Mouse (Mus musculus): Measurements from ENCODE around the gene Manbal. TPM values are rescaled to one million over a fixed set of nuclear protein-coding genes. Genes with fewer than 3 reads are reported as not detected.

Gene Manbal
- 36.2 and 37.2 TPM in 2 replicates for polyA plus RNA-seq (2014; fragmentation: Nextera tagmentation; extraction: Ambion mirVana)

DNA sequence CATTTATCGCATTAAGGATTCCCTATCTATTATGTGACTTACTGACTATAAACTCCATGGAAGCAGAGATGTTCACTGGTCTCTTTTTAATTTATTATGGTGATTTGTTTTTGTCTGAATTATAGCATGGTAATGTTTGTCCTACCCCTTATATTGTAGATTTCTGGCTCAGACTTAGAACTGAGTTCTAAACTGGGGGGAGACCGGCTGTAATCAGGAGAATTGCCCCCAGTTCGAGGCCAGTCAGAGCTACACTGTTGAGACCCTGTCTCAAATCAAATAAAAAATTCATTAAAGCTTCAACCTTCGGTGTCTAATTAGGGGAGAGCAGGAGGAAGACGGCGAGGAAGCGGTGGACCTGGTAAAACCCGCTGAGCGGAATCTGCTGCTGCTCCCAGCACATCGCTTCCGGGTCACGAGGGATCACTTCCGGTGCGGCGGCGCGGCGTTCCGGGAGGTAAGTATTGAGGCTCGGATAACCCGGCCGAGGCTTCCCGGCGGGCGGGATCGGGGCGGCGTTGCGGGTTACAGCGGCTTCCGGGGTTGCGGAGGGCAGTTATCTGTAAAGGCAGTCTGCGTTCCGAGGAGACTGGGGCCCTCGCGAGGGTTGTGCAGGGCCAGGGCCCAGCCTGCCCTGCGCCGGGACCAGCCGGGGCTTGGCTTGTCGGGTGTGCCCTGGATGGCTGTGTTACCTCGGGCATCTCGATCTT lies at the start of gene Manbal:
TSS of gene Manbal (plus strand) at position 411 of the 710 bp plus-strand sequence.
- no peaks in the 10 kb centered on the region for H3K36me3 ChIP-seq (ENCODE audit: control insufficient read depth, insufficient read depth, low read length)
- H3K4me2 ChIP-seq (replicated peaks; ENCODE audit: low read depth, low read length): peak within 1 kb of the TSS; percentile 87
- H3K9ac ChIP-seq (ENCODE audit: low read depth, low read length): peak within 1 kb of the TSS; percentile 92
- H3K9me3 ChIP-seq (ENCODE audit: control insufficient read depth, low read length): no peaks in the 10 kb centered on the region
- WGBS: 4% methylated on average over 42 of the region's 42 CpGs
- peak within 1 kb of the TSS; percentile 87 for H3K27ac ChIP-seq (ENCODE audit: low read depth, low read length)
- no peaks in the 10 kb centered on the region for H3K27me3 ChIP-seq (ENCODE audit: control insufficient read depth, insufficient read depth, low read length)
- DNase-seq (ENCODE audit: low spot score) (peak; percentile 94), ATAC-seq (ENCODE audit: low FRiP score) (peak; percentile 87)
- peaks cover 6% of the 10 kb centered on the region for H3K4me1 ChIP-seq (replicated peaks; ENCODE audit: control insufficient read depth, insufficient read depth, low read length)
- peak within 1 kb of the TSS; percentile 79 for H3K4me3 ChIP-seq (ENCODE audit: low read depth, low read length)

DNA sequence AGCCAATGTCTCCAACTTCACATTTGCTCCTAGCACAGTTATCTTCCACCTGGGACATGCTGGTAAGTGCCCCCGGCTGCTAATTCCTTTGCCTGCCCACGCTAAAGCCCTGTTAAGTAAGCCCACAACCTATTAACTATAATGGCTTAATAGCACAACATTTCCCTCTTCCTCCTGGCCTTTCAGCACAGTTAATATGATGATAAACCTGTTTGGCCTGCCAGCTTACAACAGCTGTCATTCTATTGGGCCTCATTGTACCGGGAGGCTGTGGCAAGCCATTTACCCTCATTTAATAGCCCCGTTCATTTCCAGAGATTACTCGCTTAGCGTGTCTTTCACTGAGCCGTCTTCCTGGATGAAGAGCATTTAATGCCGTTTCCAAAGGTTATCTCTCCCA lies 47.3 kb upstream of the Manbal start:
- DNase-seq (ENCODE audit: low spot score): no peak
- H3K9ac ChIP-seq (ENCODE audit: low read depth, low read length): no peak overlapping the region
- H3K27me3 ChIP-seq (ENCODE audit: control insufficient read depth, insufficient read depth, low read length): no peaks in the 10 kb centered on the region
- ATAC-seq (ENCODE audit: low FRiP score): no peak
- H3K4me1 ChIP-seq (replicated peaks; ENCODE audit: control insufficient read depth, insufficient read depth, low read length): no peaks in the 10 kb centered on the region
- H3K27ac ChIP-seq (ENCODE audit: low read depth, low read length): no peak overlapping the region
- peaks cover 39% of the 10 kb centered on the region for H3K36me3 ChIP-seq (ENCODE audit: control insufficient read depth, insufficient read depth, low read length)
- no peak overlapping the region for H3K4me2 ChIP-seq (replicated peaks; ENCODE audit: low read depth, low read length)
- H3K4me3 ChIP-seq (ENCODE audit: low read depth, low read length): no peak overlapping the region
- H3K9me3 ChIP-seq (ENCODE audit: control insufficient read depth, low read length): no peaks in the 10 kb centered on the region
- 85% methylated on average over 8 of the region's 8 CpGs for WGBS

- H3K4me3 ChIP-seq (ENCODE audit: low read depth, low read length): no peak overlapping the region
- no peaks in the 10 kb centered on the region for H3K9me3 ChIP-seq (ENCODE audit: control insufficient read depth, low read length)
- DNase-seq (ENCODE audit: low spot score) (no peak), ATAC-seq (ENCODE audit: low FRiP score) (no peak)
- no peaks in the 10 kb centered on the region for H3K27me3 ChIP-seq (ENCODE audit: control insufficient read depth, insufficient read depth, low read length)
- H3K27ac ChIP-seq (ENCODE audit: low read depth, low read length): no peak overlapping the region
- H3K36me3 ChIP-seq (ENCODE audit: control insufficient read depth, insufficient read depth, low read length): peaks cover 38% of the 10 kb centered on the region
- H3K4me2 ChIP-seq (replicated peaks; ENCODE audit: low read depth, low read length): no peak overlapping the region
- 49% methylated on average over 5 of the region's 5 CpGs for WGBS
- no peak overlapping the region for H3K9ac ChIP-seq (ENCODE audit: low read depth, low read length)
- no peaks in the 10 kb centered on the region for H3K4me1 ChIP-seq (replicated peaks; ENCODE audit: control insufficient read depth, insufficient read depth, low read length)
Observed at GRCm38 (mm10) chr2:157320886-157321285, 46.5 kb upstream of the Manbal start.

GRCm38 (mm10) chr2:157322029-157322766 lies 45.2 kb upstream of the Manbal start:
- 93% methylated on average over 5 of the region's 5 CpGs for WGBS
- ATAC-seq (ENCODE audit: low FRiP score): no peak
- no peak for DNase-seq (ENCODE audit: low spot score)
- Histone ChIP-seq H3K27ac (ENCODE audit: low read depth, low read length) (no peak overlapping the region), H3K9me3 (ENCODE audit: control insufficient read depth, low read length) (no peaks in the 10 kb centered on the region), H3K4me2 (replicated peaks; ENCODE audit: low read depth, low read length) (no peak overlapping the region), H3K36me3 (ENCODE audit: control insufficient read depth, insufficient read depth, low read length) (peaks cover 31% of the 10 kb centered on the region), H3K4me1 (replicated peaks; ENCODE audit: control insufficient read depth, insufficient read depth, low read length) (no peaks in the 10 kb centered on the region), H3K27me3 (ENCODE audit: control insufficient read depth, insufficient read depth, low read length) (no peaks in the 10 kb centered on the region), H3K4me3 (ENCODE audit: low read depth, low read length) (no peak overlapping the region), H3K9ac (ENCODE audit: low read depth, low read length) (no peak overlapping the region)

GRCm38 (mm10) chr2:157325238-157325637 lies 42.2 kb upstream of the Manbal start:
- DNase-seq (ENCODE audit: low spot score): no peak

DNA sequence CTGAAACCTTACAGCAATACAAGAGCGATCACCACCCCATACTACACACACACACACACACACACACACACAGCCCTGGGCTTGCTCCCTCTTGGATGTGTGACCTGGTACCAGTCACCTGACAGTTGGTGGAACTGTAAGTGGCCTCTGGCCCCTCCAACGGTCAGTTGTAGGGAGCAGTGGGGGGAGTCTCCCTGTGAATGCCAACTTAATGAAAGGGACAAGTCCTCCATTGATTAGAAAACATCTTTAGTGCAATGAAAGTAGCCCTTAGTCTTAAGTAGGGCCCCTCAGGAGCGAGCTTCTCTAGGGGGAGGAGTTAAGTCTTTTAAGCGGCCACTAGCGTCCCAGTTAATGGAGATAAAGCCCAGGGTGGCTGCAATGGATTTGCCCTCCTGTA lies 39.3 kb upstream of the Manbal start:
- DNase-seq (ENCODE audit: low spot score) (no peak), ATAC-seq (ENCODE audit: low FRiP score) (peak; percentile 55; the same call in 1 of the 2 replicates)
- Histone ChIP-seq H3K4me1 (replicated peaks; ENCODE audit: control insufficient read depth, insufficient read depth, low read length) (peaks cover 3% of the 10 kb centered on the region), H3K9me3 (ENCODE audit: control insufficient read depth, low read length) (no peaks in the 10 kb centered on the region), H3K4me3 (ENCODE audit: low read depth, low read length) (no peak overlapping the region), H3K4me2 (replicated peaks; ENCODE audit: low read depth, low read length) (no peak overlapping the region), H3K27ac (ENCODE audit: low read depth, low read length) (peak overlapping the region; percentile 78), H3K27me3 (ENCODE audit: control insufficient read depth, insufficient read depth, low read length) (no peaks in the 10 kb centered on the region), H3K36me3 (ENCODE audit: control insufficient read depth, insufficient read depth, low read length) (peaks cover 13% of the 10 kb centered on the region), H3K9ac (ENCODE audit: low read depth, low read length) (peak overlapping the region; percentile 1; the same call in 1 of the 2 replicates)
- 28% methylated on average over 5 of the region's 5 CpGs for WGBS

More at GRCm38 (mm10) chr2:157325238-157325637, 42.2 kb upstream of the Manbal start:
- peaks cover 19% of the 10 kb centered on the region for H3K36me3 ChIP-seq (ENCODE audit: control insufficient read depth, insufficient read depth, low read length)
- H3K9ac ChIP-seq (ENCODE audit: low read depth, low read length): no peak overlapping the region
- H3K27ac ChIP-seq (ENCODE audit: low read depth, low read length): no peak overlapping the region
- H3K9me3 ChIP-seq (ENCODE audit: control insufficient read depth, low read length): no peaks in the 10 kb centered on the region
- ATAC-seq (ENCODE audit: low FRiP score): no peak
- WGBS: 87% methylated on average over 2 of the region's 2 CpGs
- H3K4me2 ChIP-seq (replicated peaks; ENCODE audit: low read depth, low read length): no peak overlapping the region
- no peaks in the 10 kb centered on the region; the same call in 1 of the 2 replicates for H3K4me1 ChIP-seq (replicated peaks; ENCODE audit: control insufficient read depth, insufficient read depth, low read length)
- H3K27me3 ChIP-seq (ENCODE audit: control insufficient read depth, insufficient read depth, low read length): no peaks in the 10 kb centered on the region
- no peak overlapping the region for H3K4me3 ChIP-seq (ENCODE audit: low read depth, low read length)

DNA sequence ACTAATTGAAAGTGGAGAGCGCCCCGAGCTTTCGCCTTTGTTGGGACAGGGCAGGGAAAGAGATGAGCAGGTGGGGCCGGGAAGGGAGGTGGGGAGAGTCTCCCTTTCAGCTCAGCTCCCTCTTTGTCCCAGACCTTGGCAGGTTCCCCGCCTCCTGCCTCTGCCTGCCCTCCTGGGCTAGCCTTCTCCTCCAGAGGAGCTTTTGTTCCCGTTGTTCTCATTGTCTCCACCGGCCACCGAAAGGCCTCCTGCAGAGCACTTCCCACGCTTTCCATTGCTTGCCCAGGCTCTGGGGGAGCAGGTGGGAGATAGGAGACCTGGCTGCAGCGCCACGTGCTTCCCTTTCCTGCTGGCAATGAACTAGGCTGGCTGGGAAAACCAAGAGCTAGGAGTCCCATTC lies 38.8 kb upstream of the Manbal start:
- 15% methylated on average over 11 of the region's 11 CpGs for WGBS
- H3K27ac ChIP-seq (ENCODE audit: low read depth, low read length): peak overlapping the region; percentile 78
- H3K4me1 ChIP-seq (replicated peaks; ENCODE audit: control insufficient read depth, insufficient read depth, low read length): peaks cover 3% of the 10 kb centered on the region
- H3K27me3 ChIP-seq (ENCODE audit: control insufficient read depth, insufficient read depth, low read length): no peaks in the 10 kb centered on the region
- peak; percentile 66 for DNase-seq (ENCODE audit: low spot score)
- no peak overlapping the region for H3K4me3 ChIP-seq (ENCODE audit: low read depth, low read length)
- no peak overlapping the region for H3K4me2 ChIP-seq (replicated peaks; ENCODE audit: low read depth, low read length)
- H3K9ac ChIP-seq (ENCODE audit: low read depth, low read length): peak overlapping the region; percentile 1; the same call in 1 of the 2 replicates
- peaks cover 10% of the 10 kb centered on the region for H3K36me3 ChIP-seq (ENCODE audit: control insufficient read depth, insufficient read depth, low read length)
- ATAC-seq (ENCODE audit: low FRiP score): peak; percentile 76
- no peaks in the 10 kb centered on the region for H3K9me3 ChIP-seq (ENCODE audit: control insufficient read depth, low read length)

DNA sequence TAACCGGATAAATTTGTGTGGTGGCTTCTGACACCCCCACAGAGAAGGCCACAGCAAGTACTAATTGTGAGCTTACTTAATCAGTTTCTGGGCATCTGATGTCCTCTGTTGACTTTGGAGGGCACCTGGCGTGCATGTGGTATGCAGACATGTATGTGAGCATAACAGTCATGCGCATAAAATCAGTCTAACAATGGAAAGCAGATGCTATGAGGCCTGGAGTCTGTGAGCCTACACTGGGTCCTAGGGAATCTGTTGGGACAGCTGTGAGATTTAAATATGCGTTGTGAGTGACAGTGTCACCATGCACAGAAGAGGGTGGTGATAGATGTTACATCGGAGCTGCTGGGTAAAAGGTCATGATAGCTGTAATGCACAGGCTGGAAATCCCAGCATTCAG lies 35.3 kb upstream of the Manbal start:
- Histone ChIP-seq H3K4me1 (replicated peaks; ENCODE audit: control insufficient read depth, insufficient read depth, low read length) (peaks cover 3% of the 10 kb centered on the region), H3K9ac (ENCODE audit: low read depth, low read length) (no peak overlapping the region), H3K4me3 (ENCODE audit: low read depth, low read length) (no peak overlapping the region), H3K4me2 (replicated peaks; ENCODE audit: low read depth, low read length) (no peak overlapping the region), H3K36me3 (ENCODE audit: control insufficient read depth, insufficient read depth, low read length) (no peaks in the 10 kb centered on the region), H3K9me3 (ENCODE audit: control insufficient read depth, low read length) (no peaks in the 10 kb centered on the region), H3K27ac (ENCODE audit: low read depth, low read length) (peak overlapping the region; percentile 72), H3K27me3 (ENCODE audit: control insufficient read depth, insufficient read depth, low read length) (no peaks in the 10 kb centered on the region)
- 0 out of 2 replicates have a peak, but pooled peaks have one; percentile 20 for ATAC-seq (ENCODE audit: low FRiP score)
- DNase-seq (ENCODE audit: low spot score): no peak
- 63% methylated on average over 5 of the region's 5 CpGs for WGBS

Measured in hindbrain, embryonic 11.5 days (tissue).